In the genomic region with DNA sequence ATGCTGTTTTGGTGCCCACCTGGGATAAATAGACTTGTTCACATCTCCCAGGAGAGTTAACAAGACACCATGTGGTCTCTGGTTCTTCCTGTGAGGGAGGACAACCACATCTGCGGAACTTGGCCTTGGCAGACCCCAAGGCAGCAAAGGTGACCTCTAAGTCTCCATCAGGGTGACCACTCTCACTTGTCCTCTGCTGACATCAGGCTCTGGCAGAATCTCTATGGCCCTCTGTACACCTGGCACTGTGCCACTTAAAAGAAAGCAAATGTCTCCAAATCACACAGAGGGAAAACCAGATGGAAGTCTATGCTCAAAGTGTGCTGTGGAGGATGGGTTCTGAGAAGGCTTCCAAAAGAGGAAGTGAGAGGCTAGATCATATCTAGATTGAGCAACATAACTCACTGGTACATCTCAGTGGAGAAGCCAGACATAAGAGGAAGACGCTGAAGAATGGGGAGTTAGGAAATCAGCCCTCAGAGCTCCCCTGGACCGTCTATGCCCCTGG, we compare ENCODE assay signal across 15 mouse cellular contexts. TPM values are rescaled to one million over a fixed set of nuclear protein-coding genes. Genes with fewer than 3 reads are reported as not detected.
DNase-seq lines count a peak whose midpoint lies in the region; ATAC-seq and TF ChIP-seq lines count a peak whose summit lies in the region.
"Had no signal": no experiment of that assay in that cellular context is flagged by ENCODE, and none has a peak within 500 bp of the region (broad histone marks: within the 10 kb centered on the region; RNA-seq: fewer than 3 reads in every experiment).

No protein-coding gene starts in this region.

- no peak overlapping the region for H3K27ac ChIP-seq in heart, embryonic 11.5 days (ENCODE audit: low read depth, low read length)
- H3K27ac ChIP-seq in lung, postnatal 0 days (ENCODE audit: low read length), result no peak overlapping the region
- H3K27ac ChIP-seq: forebrain, embryonic 13.5 days had no signal

- no peak for TF ChIP-seq CTCF in lung, postnatal 0 days (IDR thresholded peaks at IDR 0.05)

- 57% methylated on average over 3 of the region's 3 CpGs for WGBS in heart, embryonic 11.5 days (ENCODE audit: insufficient replicate concordance)
- 49% methylated on average over 3 of the region's 3 CpGs for WGBS in lung, postnatal 0 days

- H3K9me3 ChIP-seq in heart, embryonic 11.5 days (replicated peaks; ENCODE audit: control insufficient read depth, low read length), result no peaks in the 10 kb centered on the region
- no peaks in the 10 kb centered on the region for H3K9me3 ChIP-seq in lung, postnatal 0 days (ENCODE audit: low read length)
- H3K9me3 ChIP-seq: forebrain, embryonic 13.5 days had no signal

- TF ChIP-seq EP300 in lung, postnatal 0 days (IDR thresholded peaks at IDR 0.05), result no peak

- no peaks in the 10 kb centered on the region for H3K27me3 ChIP-seq in heart, embryonic 11.5 days (ENCODE audit: control insufficient read depth, insufficient read depth, low read length)
- H3K27me3 ChIP-seq in lung, postnatal 0 days (replicated peaks; ENCODE audit: insufficient read depth, low read length), result no peaks in the 10 kb centered on the region
- H3K27me3 ChIP-seq in splenic B cell, adult 2 months (ENCODE audit: control insufficient read depth, insufficient read depth, low read length, poor library complexity, severe bottlenecking), result no peaks in the 10 kb centered on the region
- H3K27me3 ChIP-seq: forebrain, embryonic 13.5 days had no signal

- no peaks in the 10 kb centered on the region for H3K36me3 ChIP-seq in heart, embryonic 11.5 days (ENCODE audit: control insufficient read depth, insufficient read depth, low read length)
- no peaks in the 10 kb centered on the region for H3K36me3 ChIP-seq in lung, postnatal 0 days (ENCODE audit: insufficient read depth, low read length)
- H3K36me3 ChIP-seq in splenic B cell, adult 2 months (ENCODE audit: control insufficient read depth, insufficient read depth, low read length, poor library complexity, severe bottlenecking), result no peaks in the 10 kb centered on the region

- H3K9ac ChIP-seq in heart, embryonic 11.5 days (ENCODE audit: low read depth, low read length), result no peak overlapping the region
- no peak overlapping the region for H3K9ac ChIP-seq in lung, postnatal 0 days (replicated peaks; ENCODE audit: low read depth)
- H3K9ac ChIP-seq: forebrain, embryonic 13.5 days had no signal

- peak; percentile 51 to 73 for DNase-seq in heart, adult 18-20 months
- DNase-seq in spleen, adult 18-20 months, result peak; percentile 62 to 68
- DNase-seq in spleen, adult 12 weeks (ENCODE audit: low spot score), result no peak
- peak; percentile 57 for DNase-seq in lung, postnatal 0 days (ENCODE audit: low spot score)
- DNase-seq in splenic B cell, adult 2 months (ENCODE audit: low read depth, low spot score), result peak; percentile 74
- no peak for DNase-seq in thymus, adult 18-20 months
- no peak for DNase-seq in thymus, postnatal 10 days (ENCODE audit: low spot score in 2 of 2)
- DNase-seq: embryo, embryonic 11 days; thymus, adult 2 months had no signal

- H3K4me1 ChIP-seq in heart, embryonic 11.5 days (ENCODE audit: control insufficient read depth, insufficient read depth, low read length), result no peaks in the 10 kb centered on the region
- no peaks in the 10 kb centered on the region for H3K4me1 ChIP-seq in lung, postnatal 0 days (ENCODE audit: insufficient read depth, low read depth, low read length)
- H3K4me1 ChIP-seq: forebrain, embryonic 13.5 days; megakaryocyte, embryonic 14.5 days had no signal

- H3K4me3 ChIP-seq in heart, embryonic 11.5 days (ENCODE audit: low read depth, low read length), result no peak overlapping the region
- no peak overlapping the region for H3K4me3 ChIP-seq in lung, postnatal 0 days (ENCODE audit: low read depth, low read length)
- H3K4me3 ChIP-seq: forebrain, embryonic 13.5 days; megakaryocyte, embryonic 14.5 days had no signal

- no peak overlapping the region for H3K4me2 ChIP-seq in heart, embryonic 11.5 days
- no peak overlapping the region for H3K4me2 ChIP-seq in lung, postnatal 0 days (replicated peaks; ENCODE audit: low read depth, low read length)
- H3K4me2 ChIP-seq: forebrain, embryonic 13.5 days had no signal

- no peak for ATAC-seq in heart, embryonic 11.5 days (replicated peaks; ENCODE audit: insufficient number of reproducible peaks, low FRiP score, low TSS enrichment)
- ATAC-seq in lung, postnatal 0 days, result peak; percentile 32; the same call in 1 of the 2 replicates
- ATAC-seq: forebrain, embryonic 13.5 days had no signal

RNA-seq across cellular contexts. Expression of a gene that starts 1.2 kb away (rescaled TPM):
- total RNA-seq in heart, adult 18-20 months (2021), result 1 to 10 TPM in 1 of 2 experiments, under 1 TPM in 1; 0.69 to 2.7 TPM
- polyA plus RNA-seq in heart, embryonic 11.5 days (2014; fragmentation: Nextera tagmentation; extraction: Ambion mirVana), result 0.30 and 0.39 TPM in 2 replicates
- polyA plus RNA-seq in lung, postnatal 0 days (2015; fragmentation: Nextera tagmentation; extraction: Ambion mirVana), result 9.4 and 11.2 TPM in 2 replicates
- total RNA-seq: layer of hippocampus, postnatal 25 days had no signal

RNA-seq across cellular contexts. Expression of a gene that starts 32.8 kb away (rescaled TPM):
- total RNA-seq in heart, adult 18-20 months (2021), result not detected
- not detected in 2 replicates for polyA plus RNA-seq in heart, embryonic 11.5 days (2014; fragmentation: Nextera tagmentation; extraction: Ambion mirVana)
- polyA plus RNA-seq in lung, postnatal 0 days (2015; fragmentation: Nextera tagmentation; extraction: Ambion mirVana), result not detected in 2 replicates
- total RNA-seq: adrenal gland, postnatal 36 days; layer of hippocampus, postnatal 25 days had no signal
- polyA plus RNA-seq: forebrain, embryonic 13.5 days; heart, postnatal 0 days; thymus, adult 2 months had no signal

RNA-seq across cellular contexts. Expression of a gene that starts 57.4 kb away (rescaled TPM):
- total RNA-seq in heart, adult 18-20 months (2021), result 1 to 10 TPM; 5.7 to 8.2 TPM
- 15.2 and 15.7 TPM in 2 replicates for polyA plus RNA-seq in heart, embryonic 11.5 days (2014; fragmentation: Nextera tagmentation; extraction: Ambion mirVana)
- 12.3 and 12.8 TPM in 2 replicates for polyA plus RNA-seq in lung, postnatal 0 days (2015; fragmentation: Nextera tagmentation; extraction: Ambion mirVana)

Comparison
In these comparisons a context has a peak if more than half of its experiments do, and no peak if none do; other contexts are left out.
1. DNase-seq: peak in heart, adult 18-20 months (2 of 2), spleen, adult 18-20 months (2 of 2), lung, postnatal 0 days (single experiment) and splenic B cell, adult 2 months (single experiment); none in spleen, adult 12 weeks (single experiment), thymus, adult 18-20 months (0 of 2) and thymus, postnatal 10 days (0 of 2).